Mouse (Mus musculus): ENCODE measurements at regions not wholly inside any gene's neighbourhood (a gene's known extent, or its start where the extent isn't known, plus 50 kb on each side); places are given as distances from the start of the nearest gene placed in this dataset.

DNA sequence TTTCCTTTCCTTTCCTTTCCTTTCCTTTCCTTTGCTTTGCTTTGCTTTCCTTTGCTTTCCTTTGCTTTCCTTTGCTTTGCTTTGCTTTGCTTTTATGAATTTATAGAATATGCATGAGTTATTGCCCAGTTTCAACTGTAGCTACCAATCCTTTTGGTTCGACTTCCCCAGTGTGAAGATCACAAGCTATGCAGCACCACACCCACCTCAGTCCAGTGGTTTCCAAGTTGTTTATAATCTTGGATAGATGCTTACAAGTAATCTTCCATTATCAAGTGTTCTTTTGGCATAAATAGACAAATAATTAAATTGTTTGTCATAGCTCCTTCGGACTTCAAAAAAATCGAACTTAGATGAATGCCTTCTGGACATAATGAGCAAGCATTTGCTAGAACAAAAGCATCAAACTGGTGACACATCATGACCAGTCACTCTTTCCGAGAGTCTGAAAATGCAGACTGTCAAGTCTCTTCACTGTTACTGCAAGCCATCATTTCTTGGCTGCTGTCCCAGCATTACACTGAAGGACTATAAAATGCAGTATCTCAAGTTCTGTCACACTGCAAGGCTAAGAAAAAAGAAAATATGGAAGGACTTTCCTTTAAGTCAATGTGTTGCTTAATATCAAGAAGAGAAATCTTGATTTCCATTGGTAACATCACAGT, 1169.1 kb downstream of the Zfp704 start:
- peak; percentile 30 to 40 for DNase-seq

All from cerebellum, postnatal 10 days (tissue).